Mouse (Mus musculus) embryonic facial prominence, embryonic 15.5 days (tissue): Measurements from ENCODE around the gene Mast3. TPM values are rescaled to one million over a fixed set of nuclear protein-coding genes. Genes with fewer than 3 reads are reported as not detected.

Experiments used
- ATAC-seq: fragments of 200-750 bp; cut with Nextera tagmentation; 2 replicates; pipeline ENCODE4 v1.8.0; 2017; ENCODE audit warnings: low read depth, moderate TSS enrichment; ENCODE audit not compliant: insufficient number of reproducible peaks, low FRiP score, low TSS enrichment
- H3K27ac ChIP-seq: fragments of 300-500 bp; sonication (generic); replicated peaks from 2 replicates; pipeline ENCODE4 v1.5.1; 2015; ENCODE audit warnings: mild to moderate bottlenecking, inconsistent platforms
- H3K27me3 ChIP-seq: fragments of 300-500 bp; sonication (generic); 2 replicates; pipeline ENCODE4 v1.6.1; 2015; ENCODE audit warnings: inconsistent platforms
- H3K36me3 ChIP-seq: fragments of 300-500 bp; sonication (generic); 2 replicates; pipeline ENCODE4 v1.6.1; 2015; ENCODE audit warnings: mild to moderate bottlenecking, inconsistent platforms
- H3K4me1 ChIP-seq: fragments of 300-500 bp; sonication (generic); 2 replicates; pipeline ENCODE4 v1.6.1; 2015; ENCODE audit warnings: inconsistent platforms
- H3K4me2 ChIP-seq: fragments of 300-500 bp; sonication (generic); replicated peaks from 2 replicates; pipeline ENCODE4 v1.6.1; 2015; ENCODE audit warnings: mild to moderate bottlenecking, inconsistent platforms
- H3K4me3 ChIP-seq: fragments of 300-500 bp; sonication (generic); replicated peaks from 2 replicates; pipeline ENCODE4 v1.5.1; 2015; ENCODE audit warnings: mild to moderate bottlenecking, inconsistent platforms
- H3K9ac ChIP-seq: fragments of 300-500 bp; sonication (generic); 2 replicates; pipeline ENCODE4 v1.6.1; 2015; ENCODE audit warnings: inconsistent platforms
- H3K9me3 ChIP-seq: fragments of 300-500 bp; sonication (generic); replicated peaks from 2 replicates; pipeline ENCODE4 v1.6.1; 2016; ENCODE audit warnings: inconsistent platforms
- WGBS: fragments of 180-500 bp; shearing (Covaris S2); methylation state at CpG from one replicate; pipeline ENCODE4 v1.1.7; 2015; 5-methylcytosine and 5-hydroxymethylcytosine counted together
- polyA plus RNA-seq: library from polyadenylated mRNA; unstranded; fragments of >200 nt; fragmentation: Nextera tagmentation; extraction: Ambion mirVana; gene quantifications from 2 replicates; pipeline ENCODE4 v1.2.1, GENCODE M21; 2015

Mast3 gene
- polyA plus RNA-seq, 1 experiment from 2014 or later = 20.2 TPM

GRCm38 (mm10) chr8:70843941-70844340 is 39.1 kb upstream of the Mast3 start:
- H3K9ac ChIP-seq = no peak overlapping the region

GRCm38 (mm10) chr8:70843214-70843773 is 38.4 kb upstream of the Mast3 start:
- Histone ChIP-seq H3K4me3 (no peak overlapping the region), H3K36me3 (no peaks in the 10 kb centered on the region), H3K9ac (no peak overlapping the region), H3K27ac (no peak overlapping the region), H3K9me3 (no peaks in the 10 kb centered on the region), H3K27me3 (0 out of 2 replicates have a peak, but pooled peaks cover 3% of the 10 kb centered on the region), H3K4me2 (no peak overlapping the region), H3K4me1 (peaks cover 19% of the 10 kb centered on the region)
- no peak for ATAC-seq
- WGBS = 81% methylated on average over 5 of the region's 5 CpGs

More at GRCm38 (mm10) chr8:70843941-70844340, 39.1 kb upstream of the Mast3 start:
- Histone ChIP-seq H3K9me3 (no peaks in the 10 kb centered on the region), H3K4me3 (no peak overlapping the region), H3K36me3 (no peaks in the 10 kb centered on the region), H3K4me1 (peaks cover 15% of the 10 kb centered on the region), H3K27me3 (0 out of 2 replicates have a peak, but pooled peaks cover 3% of the 10 kb centered on the region), H3K4me2 (no peak overlapping the region), H3K27ac (no peak overlapping the region)
- WGBS = 84% methylated on average over 8 of the region's 8 CpGs
- ATAC-seq = no peak

- Histone ChIP-seq H3K4me3 (no peak overlapping the region), H3K36me3 (no peaks in the 10 kb centered on the region), H3K27me3 (0 out of 2 replicates have a peak, but pooled peaks cover 3% of the 10 kb centered on the region), H3K9me3 (no peaks in the 10 kb centered on the region), H3K27ac (no peak overlapping the region), H3K4me1 (peaks cover 19% of the 10 kb centered on the region), H3K4me2 (no peak overlapping the region), H3K9ac (no peak overlapping the region)
- no peak for ATAC-seq
- WGBS = 72% methylated on average over 25 of the region's 25 CpGs
These were observed 37.6 kb upstream of the Mast3 start for GRCm38 (mm10) chr8:70842484-70842883.

- Histone ChIP-seq H3K4me2 (no peak overlapping the region), H3K9me3 (no peaks in the 10 kb centered on the region), H3K36me3 (0 out of 2 replicates have a peak, but pooled peaks cover 4% of the 10 kb centered on the region), H3K9ac (no peak overlapping the region), H3K4me3 (no peak overlapping the region), H3K27ac (no peak overlapping the region), H3K4me1 (peaks cover 19% of the 10 kb centered on the region), H3K27me3 (0 out of 2 replicates have a peak, but pooled peaks cover 3% of the 10 kb centered on the region)
- WGBS = 29% methylated on average over 22 of the region's 22 CpGs
- no peak for ATAC-seq
These were observed 36.6 kb upstream of the Mast3 start for GRCm38 (mm10) chr8:70841147-70842072.

GRCm38 (mm10) chr8:70840590-70840989 is 35.7 kb upstream of the Mast3 start:
- Histone ChIP-seq H3K27ac (0 out of 2 replicates have a peak overlapping the region, but pooled peaks have one; percentile 95), H3K4me3 (no peak overlapping the region), H3K36me3 (peaks cover 9% of the 10 kb centered on the region; the same call in 1 of the 2 replicates), H3K4me2 (no peak overlapping the region), H3K9ac (no peak overlapping the region), H3K4me1 (peaks cover 19% of the 10 kb centered on the region), H3K9me3 (no peaks in the 10 kb centered on the region), H3K27me3 (0 out of 2 replicates have a peak, but pooled peaks cover 3% of the 10 kb centered on the region)
- no peak for ATAC-seq
- WGBS = 58% methylated on average over 10 of the region's 10 CpGs

- ATAC-seq = peak; percentile 97
- H3K9ac ChIP-seq = peak within 1 kb of the TSS; percentile 61
- H3K36me3 ChIP-seq = peaks cover 11% of the 10 kb centered on the region; the same call in 1 of the 2 replicates
- 0 out of 2 replicates have a peak, but pooled peaks cover 3% of the 10 kb centered on the region for H3K27me3 ChIP-seq
- 1% methylated on average over 55 of the region's 55 CpGs for whole genome bisulfite sequencing
- H3K4me1 ChIP-seq = peaks cover 19% of the 10 kb centered on the region
- H3K9me3 ChIP-seq = no peaks in the 10 kb centered on the region
- peak within 1 kb of the TSS; percentile 75 for H3K4me3 ChIP-seq
- peak within 1 kb of the TSS; percentile 70 for H3K4me2 ChIP-seq
- peak within 1 kb of the TSS; percentile 95 for H3K27ac ChIP-seq
These were observed 34.8 kb upstream of the Mast3 start, which contains the start of gene Arrdc2 for GRCm38 (mm10) chr8:70839408-70840351. Gene Arrdc2, minus strand, starts transcription at chr8:70839720.

- peaks cover 19% of the 10 kb centered on the region for H3K4me1 ChIP-seq
- 0 out of 2 replicates have a peak, but pooled peaks cover 3% of the 10 kb centered on the region for H3K27me3 ChIP-seq
- peaks cover 11% of the 10 kb centered on the region; the same call in 1 of the 2 replicates for H3K36me3 ChIP-seq
- peak overlapping the region; percentile 70 for H3K4me2 ChIP-seq
- peak overlapping the region; percentile 75 for H3K4me3 ChIP-seq
- no peaks in the 10 kb centered on the region for H3K9me3 ChIP-seq
- peak; percentile 12 for ATAC-seq
- H3K27ac ChIP-seq = peak overlapping the region; percentile 95
- 2% methylated on average over 66 of the region's 66 CpGs for WGBS
- peak overlapping the region; percentile 61 for H3K9ac ChIP-seq
These were observed 34.0 kb upstream of the Mast3 start for GRCm38 (mm10) chr8:70838654-70839407.

GRCm38 (mm10) chr8:70836666-70837065 is 31.8 kb upstream of the Mast3 start:
- no peak overlapping the region for H3K4me3 ChIP-seq
- H3K27me3 ChIP-seq = no peaks in the 10 kb centered on the region
- no peak overlapping the region for H3K27ac ChIP-seq
- ATAC-seq = no peak
- peaks cover 22% of the 10 kb centered on the region for H3K4me1 ChIP-seq
- WGBS = 87% methylated on average over 12 of the region's 12 CpGs
- peaks cover 11% of the 10 kb centered on the region; the same call in 1 of the 2 replicates for H3K36me3 ChIP-seq
- H3K9ac ChIP-seq = no peak overlapping the region
- no peaks in the 10 kb centered on the region for H3K9me3 ChIP-seq
- H3K4me2 ChIP-seq = no peak overlapping the region

GRCm38 (mm10) chr8:70834071-70834470 is 29.2 kb upstream of the Mast3 start:
- WGBS = 95% methylated on average over 3 of the region's 3 CpGs
- Histone ChIP-seq H3K9me3 (no peaks in the 10 kb centered on the region), H3K27ac (no peak overlapping the region), H3K4me1 (peaks cover 7% of the 10 kb centered on the region), H3K9ac (no peak overlapping the region), H3K36me3 (peaks cover 11% of the 10 kb centered on the region; the same call in 1 of the 2 replicates), H3K4me3 (no peak overlapping the region), H3K4me2 (no peak overlapping the region), H3K27me3 (no peaks in the 10 kb centered on the region)
- ATAC-seq = no peak

GRCm38 (mm10) chr8:70833520-70833919 is 28.7 kb upstream of the Mast3 start:
- no peak overlapping the region for H3K27ac ChIP-seq
- 42% methylated on average over 15 of the region's 15 CpGs for WGBS

More at GRCm38 (mm10) chr8:70833520-70833919, 28.7 kb upstream of the Mast3 start:
- Histone ChIP-seq H3K9me3 (no peaks in the 10 kb centered on the region), H3K4me3 (no peak overlapping the region), H3K4me1 (peaks cover 5% of the 10 kb centered on the region), H3K4me2 (no peak overlapping the region), H3K9ac (no peak overlapping the region), H3K36me3 (peaks cover 11% of the 10 kb centered on the region; the same call in 1 of the 2 replicates), H3K27me3 (no peaks in the 10 kb centered on the region)
- ATAC-seq = no peak
